Mouse (Mus musculus): Measurements from ENCODE around the gene Cfap54.
A peak's percentile ranks its signal among the peaks of the same experiment; 100 is the strongest.

The Cfap54 gene

DNA sequence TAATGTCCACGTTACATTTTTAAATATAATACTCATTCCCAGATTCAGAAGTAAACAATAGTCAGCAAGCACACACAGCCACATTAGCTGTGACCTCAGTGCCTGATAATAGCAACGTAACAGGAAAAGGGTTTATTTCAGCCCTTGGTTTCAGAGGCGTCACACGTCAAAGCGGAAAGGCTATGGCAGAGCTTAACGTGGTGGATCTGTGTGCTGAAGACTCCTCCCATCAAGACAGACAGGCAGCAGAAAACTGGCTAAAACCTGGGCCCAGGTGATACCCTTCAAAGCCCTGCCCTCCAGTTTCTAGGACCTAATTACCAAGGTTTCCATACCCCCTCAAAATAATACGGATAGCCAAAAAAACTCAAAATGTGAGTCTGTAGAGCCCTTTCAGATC lies 16.0 kb upstream of the Cfap54 start:
- no peak for DNase-seq (ENCODE audit: low read depth)

DNA sequence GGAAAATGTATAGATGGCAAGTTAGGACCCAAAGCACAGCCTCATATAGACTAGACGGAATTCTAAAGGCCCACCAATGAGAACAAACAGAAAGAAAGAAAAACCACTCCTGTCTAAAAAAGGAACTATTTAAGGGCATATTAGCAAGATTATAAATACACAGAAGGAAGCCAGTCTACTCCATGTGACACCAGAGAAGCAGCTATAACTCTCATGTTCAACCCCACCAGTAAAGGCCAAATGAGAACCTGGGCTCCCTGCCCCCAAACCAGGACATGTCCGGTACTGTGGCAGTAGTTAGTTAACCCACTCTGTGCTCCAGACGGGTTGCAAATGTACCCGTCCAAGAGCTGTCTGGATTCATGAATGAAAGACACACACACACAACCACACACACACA lies 14.4 kb upstream of the Cfap54 start:
- DNase-seq (ENCODE audit: low read depth), result no peak

DNA sequence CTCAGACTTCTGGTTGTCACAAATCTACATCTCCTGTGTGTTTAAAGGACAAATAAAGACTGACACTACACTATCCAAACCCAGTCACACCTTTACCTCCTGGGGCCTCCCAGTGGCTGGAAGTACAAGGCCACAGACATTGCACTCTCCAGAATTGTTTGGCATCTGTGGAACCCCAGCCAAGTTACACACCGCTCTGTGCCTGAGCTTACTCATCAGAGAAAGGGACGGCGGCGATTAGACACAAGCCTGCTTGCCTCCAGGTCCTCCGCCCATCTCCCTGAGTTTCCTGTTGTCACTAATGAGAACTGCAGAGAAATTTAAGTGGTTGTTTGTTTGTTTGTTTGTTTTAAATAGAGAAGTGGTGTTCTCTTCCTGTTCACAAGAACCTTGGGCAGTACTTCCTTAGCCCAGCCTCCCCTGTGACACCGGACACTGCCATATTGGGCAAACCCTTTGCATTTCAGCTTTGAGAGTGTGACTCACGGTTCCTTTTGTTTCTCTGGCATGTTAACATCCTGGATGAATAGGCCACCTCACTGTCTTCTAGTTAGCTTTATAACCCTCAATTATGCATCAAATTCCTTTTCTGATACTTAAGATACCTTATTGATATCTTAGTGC lies 13.7 kb upstream of the Cfap54 start:
- no peak for DNase-seq (ENCODE audit: low read depth)

DNA sequence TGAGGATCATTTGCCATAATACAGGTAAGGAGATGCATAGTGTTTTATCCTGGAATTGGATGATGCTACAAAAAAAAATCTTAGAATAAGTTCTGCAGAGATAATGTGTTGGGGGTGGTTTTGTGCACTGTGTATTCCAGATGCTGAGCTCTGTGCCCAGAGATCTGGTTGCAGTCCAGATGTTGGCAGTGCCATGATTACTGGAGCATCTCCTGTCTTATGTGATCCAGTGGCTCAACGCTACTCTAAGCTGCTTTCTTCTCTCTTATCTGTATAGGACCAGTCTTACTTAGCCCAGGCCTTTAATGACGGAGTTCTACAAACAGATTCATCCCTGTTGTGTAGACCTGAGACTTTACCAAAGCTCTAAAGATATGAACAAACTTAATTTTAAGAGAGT lies 10.5 kb upstream of the Cfap54 start:
- DNase-seq (ENCODE audit: low read depth), result no peak

DNA sequence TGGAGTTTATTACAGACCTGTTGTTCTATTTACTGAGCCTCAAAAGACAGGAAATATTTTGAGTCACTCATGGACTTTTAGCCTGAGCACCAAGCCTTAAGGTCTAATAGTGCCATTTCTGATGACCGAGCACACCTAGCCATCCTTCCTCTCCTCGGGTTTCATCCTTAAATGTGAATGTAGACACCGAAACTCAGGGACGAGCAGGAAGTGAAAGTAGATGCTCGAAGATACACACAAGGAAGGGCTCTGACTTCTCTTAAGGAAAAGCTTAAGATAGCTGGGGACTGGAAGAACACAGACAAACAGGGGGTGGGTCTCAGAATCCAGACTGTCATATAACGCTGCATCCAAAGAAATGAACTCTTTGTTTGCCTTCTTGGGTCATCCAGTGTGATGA lies 8.8 kb upstream of the Cfap54 start:
- DNase-seq (ENCODE audit: low read depth), result no peak

DNA sequence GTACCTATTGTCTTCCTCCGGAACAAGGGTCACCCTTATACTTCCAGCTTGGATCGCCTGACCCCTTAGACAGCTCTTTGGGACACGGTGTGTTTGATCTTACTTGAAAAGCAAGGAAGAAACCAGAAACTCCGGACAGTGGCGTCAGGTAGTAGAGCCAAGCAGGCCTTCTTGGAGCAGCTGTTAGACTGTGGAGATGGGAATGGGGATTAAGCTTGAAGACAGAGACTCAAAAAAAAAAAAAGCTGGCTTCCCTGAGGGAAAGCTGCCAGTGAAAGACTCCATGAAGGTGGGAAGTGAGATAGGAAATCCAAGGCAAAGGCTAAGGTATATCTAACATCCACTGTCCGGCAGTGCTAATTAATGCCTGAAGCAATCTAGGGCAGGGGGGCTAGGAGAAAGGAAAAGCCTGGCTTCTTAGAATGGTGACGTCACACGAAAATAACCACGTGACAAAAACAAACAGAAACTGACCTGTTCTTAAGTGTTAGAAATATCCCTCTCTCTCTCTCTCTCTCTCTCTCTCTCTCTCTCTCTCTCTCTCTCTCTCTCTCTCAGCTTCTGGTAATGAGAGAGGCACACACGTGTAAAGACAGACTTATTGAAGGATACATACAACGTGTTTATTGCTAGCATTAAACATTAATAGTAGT lies 7.1 kb upstream of the Cfap54 start:
- DNase-seq (ENCODE audit: low read depth), result no peak

DNA sequence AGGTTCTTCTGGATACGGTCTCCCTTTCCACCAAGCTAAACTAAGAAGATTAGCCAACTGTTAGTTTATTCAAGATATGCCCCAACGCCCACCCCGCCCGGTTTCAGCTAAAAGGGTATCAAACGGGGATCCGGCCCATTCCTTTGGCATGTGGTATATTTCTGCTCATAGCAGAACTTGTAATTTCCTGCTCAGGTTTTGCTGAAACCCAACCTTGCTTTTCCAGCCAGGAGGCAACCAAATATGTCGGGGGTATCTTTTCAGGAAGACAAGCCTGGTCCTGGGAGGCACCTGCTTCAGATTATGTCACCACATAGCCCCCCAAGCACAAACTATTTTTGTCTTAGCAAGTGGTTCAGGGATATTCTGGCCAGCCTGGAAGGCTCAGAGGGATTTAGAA lies 6.1 kb upstream of the Cfap54 start:
- DNase-seq (ENCODE audit: low read depth), result no peak

DNA sequence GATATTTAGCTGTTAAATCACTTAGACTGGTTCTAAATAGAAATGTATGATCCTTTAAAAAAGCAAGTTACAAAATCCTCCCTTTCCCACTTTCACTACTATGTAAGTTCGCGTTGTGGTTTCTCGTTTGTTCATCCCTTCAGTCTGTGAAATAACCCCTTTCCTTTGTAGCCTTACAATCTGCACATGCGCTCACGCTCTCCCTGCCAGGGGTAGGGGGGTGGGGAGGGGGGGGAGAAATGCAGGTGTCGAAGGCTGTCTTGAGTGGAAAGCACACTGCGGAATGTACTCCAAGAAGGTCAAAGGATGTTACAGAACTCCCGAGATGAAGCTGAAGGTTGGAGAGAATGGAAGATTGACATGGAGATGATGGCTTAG lies 2.5 kb upstream of the Cfap54 start:
- DNase-seq (ENCODE audit: low read depth), result no peak

DNA sequence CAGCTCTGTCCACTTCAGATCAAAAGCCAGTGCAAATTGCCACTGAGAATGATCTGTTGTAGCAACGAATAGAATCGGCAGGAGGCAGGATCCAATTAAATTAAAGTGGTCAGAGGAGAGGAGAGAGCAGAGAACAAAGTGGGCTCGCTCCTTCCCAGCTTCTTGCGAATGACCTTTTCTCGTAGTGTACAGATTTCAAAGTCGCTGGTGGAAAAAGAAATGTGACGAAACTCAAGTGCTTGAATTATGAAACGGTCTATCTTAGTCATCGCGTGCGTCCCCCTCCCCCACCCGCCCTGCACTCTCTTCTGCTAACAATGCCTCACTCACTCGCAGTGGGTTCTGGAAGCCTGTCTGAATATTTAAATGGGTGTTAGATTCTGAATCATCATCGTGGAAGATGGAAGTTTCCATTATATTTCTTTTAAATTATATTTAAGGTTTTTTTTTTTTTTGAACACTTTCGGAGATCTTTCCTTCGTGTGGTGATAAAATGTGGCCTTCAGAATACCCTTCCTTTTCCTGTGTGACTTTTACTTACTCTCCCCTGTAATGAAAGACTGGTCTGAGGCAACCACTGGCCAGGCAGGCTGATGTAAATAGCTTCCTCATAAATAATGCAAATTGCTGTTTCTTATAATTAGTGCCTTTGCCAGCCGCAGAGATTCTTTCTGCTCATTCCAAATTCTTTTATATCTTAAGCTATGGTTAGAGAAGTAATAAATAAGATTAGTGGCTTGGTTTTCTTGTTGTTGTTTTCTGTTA lies 2.0 kb upstream of the Cfap54 start:
- DNase-seq (ENCODE audit: low read depth), result peak; percentile 46

DNA sequence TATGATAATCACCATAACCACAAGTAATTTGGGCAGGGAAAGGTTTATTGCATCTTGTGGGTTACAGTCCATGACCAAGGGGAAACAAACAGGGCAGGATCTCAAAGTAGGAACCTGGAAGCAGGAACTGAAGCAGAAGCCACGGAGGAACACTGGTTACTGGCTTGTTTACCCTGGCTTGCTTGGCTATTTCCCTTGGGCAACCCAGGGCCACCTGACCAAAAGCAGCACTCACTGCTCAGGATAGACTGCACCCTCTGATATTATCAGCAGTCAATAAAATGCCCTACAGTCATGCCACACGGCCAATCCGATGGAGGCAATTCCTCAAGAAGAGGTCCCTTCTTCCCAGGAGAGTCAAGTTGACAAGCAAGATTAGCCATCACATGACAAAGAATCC lies 1.9 kb downstream of the Cfap54 start:
- DNase-seq (ENCODE audit: low read depth), result no peak

DNA sequence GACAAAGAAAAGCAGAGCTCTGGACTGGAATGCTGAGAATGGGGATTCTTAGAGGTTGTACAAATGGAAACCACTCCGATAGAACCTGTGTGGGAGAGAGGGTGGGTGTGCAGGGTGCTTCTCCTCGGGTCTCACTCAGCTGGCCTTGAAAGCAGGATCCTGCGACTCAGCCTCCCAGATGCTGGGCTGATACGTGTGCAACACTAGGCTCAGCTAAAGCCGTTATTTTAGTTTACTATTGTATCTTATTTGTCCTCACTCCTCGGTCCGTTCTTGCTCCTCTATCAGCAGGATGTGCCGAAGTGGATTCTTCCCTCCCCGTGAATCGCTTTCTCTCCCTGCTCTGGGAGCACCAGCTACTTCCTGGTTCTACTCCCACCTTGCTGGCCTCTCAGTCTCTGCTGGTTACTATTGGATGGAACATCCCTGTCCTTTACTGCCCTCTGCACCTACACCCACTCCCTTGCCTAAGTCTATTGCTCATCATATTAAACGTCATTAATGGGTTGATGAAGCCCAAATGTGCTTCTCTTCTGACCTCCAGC lies 3.4 kb downstream of the Cfap54 start:
- no peak for DNase-seq (ENCODE audit: low read depth)

DNA sequence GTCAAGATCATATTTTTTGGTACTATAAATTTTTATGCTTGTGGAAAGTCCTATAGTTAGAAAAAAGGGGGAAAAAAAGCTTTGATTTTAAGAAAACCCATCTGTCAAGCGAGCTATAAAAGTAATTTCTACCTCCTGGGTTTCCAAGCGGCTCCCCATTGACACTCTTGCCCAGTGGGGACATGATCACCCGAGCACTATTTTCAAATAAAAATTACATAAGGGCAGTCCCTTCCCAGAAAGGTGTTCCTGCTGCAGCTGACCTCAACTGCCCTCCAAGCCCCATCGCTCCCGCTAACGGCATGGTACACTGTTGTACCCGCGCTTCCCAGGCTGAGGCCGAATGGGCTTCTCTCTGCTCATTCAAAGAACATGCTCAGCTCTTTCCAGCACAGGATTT lies 5.0 kb downstream of the Cfap54 start:
- DNase-seq (ENCODE audit: low read depth), result no peak

DNA sequence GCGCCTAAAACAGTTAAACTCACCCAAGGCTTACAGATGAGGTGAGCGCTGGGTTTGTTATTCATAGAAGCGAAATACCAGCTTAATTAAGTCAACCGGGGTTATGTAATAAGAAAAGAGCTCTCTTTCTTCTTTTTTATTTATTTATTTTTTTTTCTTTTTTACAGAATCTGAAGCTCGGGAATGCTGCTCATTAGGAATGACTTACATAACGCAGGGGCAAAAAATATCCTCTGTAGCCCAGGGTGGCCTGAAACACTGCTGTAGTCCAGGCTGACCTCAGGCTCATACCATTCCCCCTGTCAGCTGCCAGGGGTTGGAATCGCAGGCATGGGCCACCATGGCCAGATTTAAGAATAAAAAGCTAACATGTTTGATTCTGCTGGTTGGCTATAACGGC lies 5.6 kb downstream of the Cfap54 start:
- DNase-seq (ENCODE audit: low read depth), result no peak

DNA sequence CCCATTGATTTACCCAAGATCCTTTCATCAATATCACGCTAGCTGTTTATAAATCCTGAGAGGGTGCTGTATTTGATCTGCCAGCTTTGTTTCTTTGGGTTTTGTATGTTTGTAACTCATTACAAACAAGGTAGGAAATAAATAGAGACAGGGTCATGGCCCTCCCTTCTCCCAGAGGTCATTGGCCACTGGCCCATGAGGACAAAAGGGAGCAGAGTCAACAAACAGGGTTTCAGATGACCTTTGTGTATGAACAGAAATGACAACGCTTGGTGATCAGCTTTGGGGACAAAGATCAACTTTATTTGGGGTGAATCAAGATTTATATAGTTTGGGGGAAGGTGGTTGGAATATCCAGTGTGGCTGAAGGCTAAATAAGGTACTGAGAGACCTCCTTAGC lies 8.6 kb downstream of the Cfap54 start:
- no peak for DNase-seq (ENCODE audit: low read depth)

DNA sequence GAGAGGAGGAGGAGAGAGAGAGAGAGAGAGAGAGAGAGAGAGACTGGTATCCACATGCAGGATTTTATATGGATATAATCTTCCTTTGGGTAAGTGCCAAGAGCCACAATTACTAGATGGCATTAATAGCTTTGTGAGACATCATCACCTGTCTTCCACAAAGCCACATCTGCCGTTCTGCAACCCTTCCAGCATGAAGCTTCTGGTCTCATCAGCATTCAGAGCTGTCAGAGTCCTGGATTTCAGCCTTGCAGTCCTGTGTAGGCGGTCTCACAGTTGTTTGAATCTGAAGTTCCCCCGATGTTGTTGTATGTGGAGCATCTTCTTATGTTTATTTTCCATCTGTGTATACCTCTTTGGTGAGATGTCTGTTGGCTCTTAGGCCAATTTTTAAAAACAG lies 9.7 kb downstream of the Cfap54 start:
- no peak for DNase-seq (ENCODE audit: low read depth)

DNA sequence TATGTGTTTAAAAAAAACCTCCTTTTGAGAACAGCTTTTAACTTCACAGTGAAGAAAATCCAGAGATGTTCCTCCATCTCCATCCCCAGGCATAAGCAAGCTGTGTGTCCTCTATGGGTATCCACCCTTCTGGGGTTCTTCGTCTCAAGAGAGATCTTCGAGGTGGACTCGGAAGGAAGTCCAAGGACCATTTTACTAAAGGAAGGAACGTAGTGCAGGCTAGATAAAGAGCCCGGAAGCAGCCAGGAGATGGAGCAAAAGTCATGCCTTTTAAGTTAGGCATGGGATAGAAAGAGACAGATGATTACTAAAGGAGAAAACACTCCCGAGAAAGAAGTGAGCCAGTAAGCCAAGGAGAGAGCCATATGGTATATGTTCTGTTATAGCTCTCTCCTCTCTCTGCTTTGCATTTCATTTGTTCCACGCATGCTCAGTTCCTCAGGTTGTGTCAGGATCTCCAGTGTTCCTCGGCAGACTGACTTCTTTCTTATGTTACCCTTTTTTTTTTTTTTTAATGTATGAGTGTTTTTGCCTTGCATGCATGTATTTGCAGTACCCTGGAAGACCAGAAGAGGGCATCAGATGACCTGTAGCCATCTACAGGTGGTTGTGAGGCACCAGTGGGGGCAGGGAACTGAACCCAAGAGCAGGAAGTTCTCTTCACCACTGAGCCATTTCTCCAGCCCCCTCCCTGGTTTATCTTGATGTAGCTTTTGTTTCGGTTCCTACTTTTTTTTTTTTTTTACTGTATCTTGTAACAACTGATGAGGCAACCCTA lies 11.1 kb downstream of the Cfap54 start:
- peak; percentile 90 for DNase-seq (ENCODE audit: low read depth)

DNA sequence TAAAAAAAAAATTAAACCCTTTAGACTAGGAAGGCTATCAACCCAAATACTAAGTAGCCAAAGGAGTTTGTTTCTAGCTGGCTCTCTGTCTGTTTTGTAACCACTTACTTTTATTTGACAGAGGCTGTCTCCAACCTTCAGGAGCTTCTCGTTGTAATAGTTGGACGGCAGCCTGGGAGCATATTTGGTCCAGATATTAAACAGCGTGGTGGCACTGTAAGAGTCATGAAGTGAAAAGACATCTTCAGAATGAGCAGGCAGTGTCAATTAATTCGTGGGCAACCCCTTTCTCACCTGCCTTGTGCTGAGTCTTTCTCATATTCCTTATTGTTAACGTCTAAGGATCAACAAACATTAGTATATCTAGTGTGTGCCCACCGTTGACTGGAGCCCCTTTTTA lies 11.7 kb downstream of the Cfap54 start:
- DNase-seq (ENCODE audit: low read depth), result no peak

DNA sequence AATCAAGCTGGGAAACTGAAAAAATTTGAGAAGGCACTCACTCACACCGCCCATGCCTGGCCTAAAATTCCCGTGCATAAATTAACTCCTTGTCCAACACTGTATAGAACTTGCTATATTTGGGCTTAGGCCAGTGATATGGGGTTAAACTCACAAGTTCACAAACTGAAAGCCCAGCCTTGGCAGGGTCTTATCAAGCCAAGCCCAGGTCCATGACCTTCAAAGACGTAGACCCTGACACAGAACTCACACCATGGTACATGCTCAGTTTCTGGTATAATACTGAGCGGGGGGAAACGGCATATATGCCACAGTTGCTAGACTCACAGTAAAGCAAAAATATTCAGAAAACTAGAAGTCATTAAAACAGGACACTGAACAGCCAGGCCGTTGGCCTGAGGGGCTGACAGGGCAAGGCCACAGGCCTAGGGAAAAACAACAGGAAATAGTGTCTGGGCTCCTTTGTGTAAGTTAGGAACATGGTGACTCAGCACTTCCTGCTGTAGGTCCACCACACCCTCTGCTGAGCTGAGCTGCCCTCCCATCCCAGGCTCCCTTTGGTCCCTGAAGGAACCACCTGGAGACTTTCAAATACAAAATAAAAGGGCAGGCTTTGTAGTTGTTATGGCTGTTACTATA lies 12.3 kb downstream of the Cfap54 start:
- DNase-seq (ENCODE audit: low read depth), result no peak

DNA sequence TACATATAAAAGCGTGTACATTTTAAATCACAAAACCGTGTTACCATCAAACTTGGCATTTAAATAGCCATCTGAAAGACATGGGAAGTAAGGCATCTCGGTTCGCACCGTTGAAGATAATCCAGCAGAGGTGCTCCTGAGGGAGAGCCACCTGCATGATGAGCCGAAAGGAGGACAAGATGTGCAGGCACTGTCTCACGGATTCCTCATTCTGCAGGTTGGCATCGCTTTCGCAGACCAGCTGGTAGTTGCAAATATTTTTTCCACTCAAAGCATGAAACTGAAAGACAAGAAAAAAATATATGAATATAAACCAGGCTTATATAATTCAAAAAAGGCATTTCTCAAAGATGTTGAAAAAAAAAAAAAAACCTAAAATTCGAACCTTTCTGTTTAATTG lies 16.4 kb downstream of the Cfap54 start:
- no peak for DNase-seq (ENCODE audit: low read depth)

DNA sequence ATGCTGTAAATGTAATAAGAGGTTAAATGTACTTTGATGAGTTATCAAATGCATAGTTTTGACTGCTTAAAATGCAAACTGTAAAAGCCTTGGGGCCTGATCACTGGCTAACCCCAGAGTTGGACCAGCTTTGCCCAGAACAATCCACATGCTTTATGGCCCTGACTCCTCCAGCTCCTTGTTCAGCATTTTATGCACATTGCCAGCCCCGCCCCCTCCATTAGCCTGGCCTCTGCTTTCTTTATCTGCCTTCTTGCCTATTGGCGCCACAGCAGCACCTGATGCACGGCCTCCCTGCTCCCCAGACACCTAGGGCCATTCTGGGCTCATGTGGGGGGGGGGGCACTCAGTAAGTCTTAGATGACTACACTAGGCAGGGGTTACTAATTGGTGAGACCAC lies 17.8 kb downstream of the Cfap54 start:
- DNase-seq (ENCODE audit: low read depth), result no peak

DNA sequence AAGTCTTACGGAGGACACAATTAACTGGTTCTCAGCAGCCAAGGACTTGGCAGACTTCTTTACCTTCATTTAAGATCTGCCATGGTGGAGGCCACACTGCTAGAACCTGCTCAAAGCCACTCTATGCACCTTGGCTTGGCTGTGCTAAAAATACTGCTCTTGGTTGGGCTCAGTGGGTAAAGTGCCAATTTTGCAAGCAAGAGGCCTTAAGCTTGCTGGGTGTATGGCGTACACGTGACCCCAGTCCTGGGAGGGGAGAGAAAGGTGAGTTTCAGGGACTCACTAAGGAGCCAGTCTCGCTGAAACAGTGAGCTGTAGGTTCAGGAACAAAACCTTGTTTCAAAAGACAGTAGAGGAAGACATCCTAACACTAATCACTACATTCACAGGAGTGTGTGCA lies 19.0 kb downstream of the Cfap54 start:
- DNase-seq (ENCODE audit: low read depth), result no peak

DNA sequence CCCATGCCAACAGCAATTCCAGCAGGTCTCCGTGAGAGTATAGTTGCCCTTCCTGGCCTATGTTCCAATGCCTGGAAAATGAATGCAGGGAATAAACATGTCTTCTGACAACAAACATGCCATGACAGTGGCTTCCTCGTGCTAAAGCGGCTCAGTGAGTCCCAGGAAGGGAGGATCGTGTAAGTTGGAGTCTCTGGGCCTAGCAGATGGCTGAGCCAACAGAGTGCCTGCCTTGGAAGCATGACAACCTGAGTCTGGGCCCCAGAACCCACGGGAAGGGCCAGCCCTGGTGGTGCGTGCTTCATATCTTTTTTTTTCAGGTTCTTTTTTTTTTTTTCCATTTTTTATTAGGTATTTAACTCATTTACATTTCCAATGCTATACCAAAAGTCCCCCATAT lies 27.6 kb downstream of the Cfap54 start:
- no peak for DNase-seq (ENCODE audit: low read depth)

Measured in c-Kit-positive CD71-negative TER-119-negative erythroid progenitor cells, embryonic 14.5 days (primary cell).